Mouse (Mus musculus): Measurements from ENCODE around the gene Rims3. TPM values are rescaled to one million over a fixed set of nuclear protein-coding genes. Genes with fewer than 3 reads are reported as not detected.

Gene Rims3
- total RNA-seq (2014; rRNA removed) (0.65 and 1.0 TPM in 2 replicates), polyA plus RNA-seq (2012; rRNA removed) (0.40 and 0.65 TPM in 2 replicates)

GRCm38 (mm10) chr4:120854588-120855319 lies at the start of gene Rims3:
Gene Rims3, plus strand, starts transcription at chr4:120854816.
- Histone ChIP-seq H3K9ac (ENCODE audit: low read depth, low read length) (peak within 1 kb of the TSS; percentile 71), H3K27ac (replicated peaks; ENCODE audit: insufficient read depth, low read depth, low read length) (no peak within 1 kb of the TSS), H3K79me2 (ENCODE audit: control insufficient read depth, insufficient read depth, low read length) (no peaks in the 10 kb centered on the region), H3K36me3 (ENCODE audit: control insufficient read depth, insufficient read depth, low read length) (no peaks in the 10 kb centered on the region), H3K4me3 (ENCODE audit: insufficient read depth, low read depth, low read length) (peak within 1 kb of the TSS; percentile 63), H3K4me1 (ENCODE audit: control insufficient read depth, insufficient read depth, low read length) (no peaks in the 10 kb centered on the region), H3K27me3 (ENCODE audit: control insufficient read depth, insufficient read depth, low read length) (peaks cover 6% of the 10 kb centered on the region; the same call in 1 of the 2 replicates)
- WGBS: 7% methylated on average over 37 of the region's 68 CpGs
- DNase-seq (ENCODE audit: extremely low read depth, low read depth, low spot score): no peak
- no peak for TF ChIP-seq CTCF (IDR thresholded peaks at IDR 0.05; ENCODE audit: low read depth, low read length)
- TF ChIP-seq POLR2A (IDR thresholded peaks at IDR 0.05; ENCODE audit: extremely low read depth, insufficient read depth, low read length): no peak

DNA sequence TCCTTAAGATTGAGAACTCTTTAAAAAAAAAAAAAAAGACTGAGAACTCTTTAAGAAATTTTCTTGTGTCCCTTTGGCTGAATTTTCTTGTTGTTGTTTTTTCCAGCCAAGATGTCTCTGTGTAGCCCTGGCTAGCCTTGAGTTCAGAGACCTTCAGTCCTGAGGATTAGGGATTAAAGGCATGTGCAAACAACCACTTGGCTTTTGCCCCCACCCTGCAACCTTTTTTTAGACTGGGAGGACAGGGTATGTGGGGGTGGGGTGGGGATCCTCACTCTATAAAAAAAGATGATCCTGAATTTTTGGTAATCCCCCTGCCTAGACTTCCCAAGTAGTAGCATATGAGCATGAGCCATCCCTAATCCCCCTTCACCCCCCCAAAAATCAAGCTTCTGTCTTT lies 48.8 kb upstream of the Rims3 start:
- Histone ChIP-seq H3K27ac (replicated peaks; ENCODE audit: insufficient read depth, low read depth, low read length) (peak overlapping the region; percentile 64), H3K4me3 (ENCODE audit: insufficient read depth, low read depth, low read length) (no peak overlapping the region), H3K79me2 (ENCODE audit: control insufficient read depth, insufficient read depth, low read length) (peaks cover 24% of the 10 kb centered on the region; the same call in 1 of the 2 replicates), H3K4me1 (ENCODE audit: control insufficient read depth, insufficient read depth, low read length) (peaks cover 35% of the 10 kb centered on the region), H3K27me3 (ENCODE audit: control insufficient read depth, insufficient read depth, low read length) (no peaks in the 10 kb centered on the region), H3K9ac (ENCODE audit: low read depth, low read length) (no peak overlapping the region), H3K36me3 (ENCODE audit: control insufficient read depth, insufficient read depth, low read length) (no peaks in the 10 kb centered on the region)
- DNase-seq (ENCODE audit: extremely low read depth, low read depth, low spot score): peak; percentile 88
- no peak for TF ChIP-seq POLR2A (IDR thresholded peaks at IDR 0.05; ENCODE audit: extremely low read depth, insufficient read depth, low read length)
- TF ChIP-seq CTCF (IDR thresholded peaks at IDR 0.05; ENCODE audit: low read depth, low read length): no peak

- no peak for DNase-seq (ENCODE audit: extremely low read depth, low read depth, low spot score)
- Histone ChIP-seq H3K27me3 (ENCODE audit: control insufficient read depth, insufficient read depth, low read length) (no peaks in the 10 kb centered on the region), H3K36me3 (ENCODE audit: control insufficient read depth, insufficient read depth, low read length) (no peaks in the 10 kb centered on the region), H3K4me1 (ENCODE audit: control insufficient read depth, insufficient read depth, low read length) (peaks cover 32% of the 10 kb centered on the region), H3K4me3 (ENCODE audit: insufficient read depth, low read depth, low read length) (peak overlapping the region; percentile 48), H3K79me2 (ENCODE audit: control insufficient read depth, insufficient read depth, low read length) (peaks cover 26% of the 10 kb centered on the region; the same call in 1 of the 2 replicates), H3K9ac (ENCODE audit: low read depth, low read length) (peak overlapping the region; percentile 20; the same call in 1 of the 2 replicates), H3K27ac (replicated peaks; ENCODE audit: insufficient read depth, low read depth, low read length) (peak overlapping the region; percentile 95; the same call in 1 of the 2 replicates)
- TF ChIP-seq POLR2A (IDR thresholded peaks at IDR 0.05; ENCODE audit: extremely low read depth, insufficient read depth, low read length): no peak
- WGBS: 14% methylated on average over 1 of the region's 1 CpGs
These were observed 40.9 kb upstream of the Rims3 start for GRCm38 (mm10) chr4:120813762-120814161.

DNA sequence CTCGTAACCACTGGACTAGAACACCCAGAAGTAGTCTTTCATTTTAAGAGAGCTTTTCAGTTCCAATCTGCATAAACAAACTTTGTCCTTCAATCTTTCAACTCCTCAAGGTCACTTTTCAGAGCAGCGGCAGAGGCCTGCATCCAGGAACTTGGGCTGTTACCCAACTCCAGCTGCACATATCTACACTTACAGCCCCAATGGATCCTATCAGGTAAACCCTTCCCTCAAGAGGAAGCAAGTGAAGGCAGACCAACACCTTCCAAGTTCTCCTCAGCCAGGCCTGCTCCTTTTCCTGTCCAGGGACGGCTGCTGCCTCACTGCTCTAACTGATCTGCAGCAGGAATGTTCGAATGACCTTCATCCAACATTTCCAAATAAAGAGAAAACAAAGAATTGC lies 40.4 kb upstream of the Rims3 start:
- peak overlapping the region; percentile 81 for H3K9ac ChIP-seq (ENCODE audit: low read depth, low read length)

DNA sequence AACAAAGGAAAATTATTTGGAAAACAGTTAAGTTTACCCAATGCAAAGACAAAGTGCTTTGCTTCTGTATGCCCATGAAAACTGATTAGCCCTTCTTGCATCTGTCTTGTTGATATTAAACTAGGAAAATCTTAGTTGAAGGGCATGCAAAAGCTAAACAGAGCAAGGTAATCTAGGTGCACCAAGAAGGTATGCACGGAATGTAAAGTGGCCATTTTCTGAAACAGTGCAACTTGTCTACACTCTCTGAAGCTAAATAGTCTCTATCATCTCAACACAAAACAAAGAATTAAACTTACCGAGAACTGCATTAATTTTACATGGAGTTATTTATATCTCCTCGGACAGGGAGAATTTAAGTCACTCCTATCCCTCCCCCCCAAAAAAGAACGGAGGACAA lies 39.5 kb upstream of the Rims3 start:
- Histone ChIP-seq H3K79me2 (ENCODE audit: control insufficient read depth, insufficient read depth, low read length) (peaks cover 32% of the 10 kb centered on the region; the same call in 1 of the 2 replicates), H3K4me3 (ENCODE audit: insufficient read depth, low read depth, low read length) (peak overlapping the region; percentile 46), H3K9ac (ENCODE audit: low read depth, low read length) (peak overlapping the region; percentile 91), H3K4me1 (ENCODE audit: control insufficient read depth, insufficient read depth, low read length) (peaks cover 29% of the 10 kb centered on the region), H3K27me3 (ENCODE audit: control insufficient read depth, insufficient read depth, low read length) (no peaks in the 10 kb centered on the region), H3K27ac (replicated peaks; ENCODE audit: insufficient read depth, low read depth, low read length) (peak overlapping the region; percentile 96), H3K36me3 (ENCODE audit: control insufficient read depth, insufficient read depth, low read length) (no peaks in the 10 kb centered on the region)
- 5% methylated on average over 4 of the region's 4 CpGs for WGBS
- DNase-seq (ENCODE audit: extremely low read depth, low read depth, low spot score): no peak
- TF ChIP-seq CTCF (IDR thresholded peaks at IDR 0.05; ENCODE audit: low read depth, low read length): no peak
- no peak for TF ChIP-seq POLR2A (IDR thresholded peaks at IDR 0.05; ENCODE audit: extremely low read depth, insufficient read depth, low read length)

More for the DNA sequence above, 40.4 kb upstream of the Rims3 start:
- DNase-seq (ENCODE audit: extremely low read depth, low read depth, low spot score): peak; percentile 82
- TF ChIP-seq POLR2A (IDR thresholded peaks at IDR 0.05; ENCODE audit: extremely low read depth, insufficient read depth, low read length) (no peak), CTCF (IDR thresholded peaks at IDR 0.05; ENCODE audit: low read depth, low read length) (no peak)
- Histone ChIP-seq H3K36me3 (ENCODE audit: control insufficient read depth, insufficient read depth, low read length) (no peaks in the 10 kb centered on the region), H3K27me3 (ENCODE audit: control insufficient read depth, insufficient read depth, low read length) (no peaks in the 10 kb centered on the region), H3K4me1 (ENCODE audit: control insufficient read depth, insufficient read depth, low read length) (peaks cover 31% of the 10 kb centered on the region), H3K27ac (replicated peaks; ENCODE audit: insufficient read depth, low read depth, low read length) (peak overlapping the region; percentile 95), H3K4me3 (ENCODE audit: insufficient read depth, low read depth, low read length) (peak overlapping the region; percentile 48), H3K79me2 (ENCODE audit: control insufficient read depth, insufficient read depth, low read length) (peaks cover 28% of the 10 kb centered on the region; the same call in 1 of the 2 replicates)
- WGBS: 10% methylated on average over 4 of the region's 4 CpGs
